Mouse (Mus musculus): ENCODE measurements around the gene Hspa12a. TPM values are rescaled to one million over a fixed set of nuclear protein-coding genes. Genes with fewer than 3 reads are reported as not detected.

Hspa12a gene
- total RNA-seq, 2 experiments from 2014 or later = 37.5 to 46.5 TPM

DNA sequence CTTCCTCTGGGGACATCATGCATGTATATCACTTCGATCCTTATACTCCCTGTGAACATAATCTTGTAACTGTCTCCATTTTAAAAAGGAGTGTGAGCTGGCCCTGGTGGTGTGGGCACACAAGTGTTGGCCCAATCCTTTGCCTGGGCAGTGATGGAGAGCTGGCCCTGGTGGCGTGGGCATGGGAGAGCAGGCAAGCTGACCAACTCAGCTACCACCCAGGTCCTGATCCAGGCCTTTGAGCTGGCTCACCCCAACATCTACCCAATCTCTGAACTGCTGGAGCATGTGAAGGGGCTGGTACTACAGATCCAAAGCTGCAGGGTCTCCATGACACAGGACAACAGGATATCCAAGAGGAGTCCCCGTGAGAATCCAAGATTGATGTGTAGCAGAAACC, 120.2 kb downstream of the Hspa12a start:
- DNase-seq = no peak

DNA sequence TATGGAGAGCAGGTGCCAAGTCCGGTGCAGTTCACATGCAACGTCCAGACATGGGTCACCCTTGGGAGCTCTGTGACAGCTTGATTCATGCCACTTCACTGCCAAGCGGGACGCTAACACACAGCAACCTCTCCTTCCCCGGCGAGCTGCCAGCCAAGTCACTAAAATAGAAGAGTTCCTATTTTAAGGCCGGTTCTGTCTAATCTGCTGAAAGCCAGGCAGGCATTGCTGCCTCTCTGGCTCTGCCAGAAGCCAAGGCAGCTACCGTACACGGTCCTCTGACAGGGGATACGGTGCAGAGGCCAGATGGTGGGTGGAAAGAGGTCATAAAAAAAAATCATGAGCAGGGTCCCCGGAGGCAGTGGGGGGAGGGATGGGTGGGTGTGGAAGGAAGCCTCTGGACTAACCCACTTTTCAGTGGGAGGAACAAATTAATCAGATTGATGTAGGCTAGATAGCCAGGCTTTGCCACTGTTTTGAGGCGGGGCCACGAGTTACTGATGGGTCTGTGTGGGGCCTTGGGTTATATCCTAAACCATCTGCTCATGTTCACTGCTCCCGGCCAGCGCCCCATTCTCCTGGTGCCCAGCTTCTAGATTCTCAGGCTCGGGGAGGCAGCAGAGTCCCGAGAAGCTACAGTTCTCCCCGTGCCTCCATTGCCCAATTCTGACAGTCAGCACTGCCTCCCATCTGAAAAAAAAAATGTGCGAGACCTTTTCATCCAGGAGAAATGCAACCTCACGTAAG, 120.8 kb downstream of the Hspa12a start:
- peak; percentile 90 for DNase-seq

DNA sequence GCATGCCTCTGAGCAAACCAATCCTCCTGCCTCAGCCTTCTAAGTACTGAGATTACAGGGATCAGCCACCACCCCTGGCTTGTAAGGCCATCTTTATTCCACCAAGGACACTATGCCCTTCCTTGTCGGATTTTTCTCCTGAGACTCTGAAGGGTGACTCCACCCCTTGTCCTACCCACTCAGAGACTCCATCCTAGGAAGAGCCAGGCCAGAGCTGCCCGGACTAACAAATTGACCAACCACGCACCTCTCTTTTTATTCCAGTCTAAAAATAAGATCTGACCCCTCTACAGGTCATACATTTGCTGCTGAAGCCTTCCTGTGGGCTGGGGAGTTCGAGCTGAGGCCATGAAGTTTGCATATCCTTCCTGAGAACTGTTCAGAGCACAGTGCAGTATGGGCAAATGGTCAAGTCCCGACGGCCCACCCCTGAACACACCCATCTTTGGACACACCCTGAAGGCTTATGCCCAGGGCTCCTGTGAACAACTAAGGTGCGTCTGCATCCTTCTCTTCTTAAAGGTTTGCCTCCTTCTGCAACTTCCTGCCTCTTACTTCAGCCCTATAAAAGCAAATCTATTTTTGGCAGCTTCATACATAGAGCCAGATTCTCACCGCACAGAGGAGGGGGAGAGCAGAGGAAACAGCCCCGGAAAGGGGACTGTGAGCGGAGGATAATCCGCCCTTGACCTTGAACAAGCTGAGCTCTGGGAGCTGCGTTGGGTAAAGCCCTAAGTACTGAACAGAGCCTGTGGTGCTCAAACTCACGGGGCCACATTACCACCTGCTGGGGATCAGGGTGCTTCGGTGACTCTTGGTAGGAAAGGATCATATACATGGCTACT, 124.7 kb downstream of the Hspa12a start:
- DNase-seq = no peak

DNA sequence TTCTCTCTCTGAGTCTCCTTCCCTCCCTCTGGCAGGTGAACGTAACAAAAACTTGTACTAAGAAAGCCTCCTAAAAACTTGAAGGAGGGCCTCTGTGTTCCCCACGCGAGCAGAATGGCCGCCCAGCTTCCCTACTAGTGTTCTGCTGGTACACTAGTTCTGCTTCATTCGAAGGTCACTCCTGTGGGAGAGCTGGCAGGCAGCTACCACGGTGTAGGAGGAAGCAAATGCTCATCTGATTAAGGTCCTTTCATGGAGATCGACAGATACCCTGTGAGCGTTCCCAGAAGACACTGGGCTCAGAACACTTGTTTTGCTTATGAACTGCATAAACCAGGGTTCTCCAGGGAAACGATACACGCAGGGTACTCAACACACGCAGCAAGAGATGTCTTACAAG, 126.1 kb downstream of the Hspa12a start:
- no peak for DNase-seq

DNA sequence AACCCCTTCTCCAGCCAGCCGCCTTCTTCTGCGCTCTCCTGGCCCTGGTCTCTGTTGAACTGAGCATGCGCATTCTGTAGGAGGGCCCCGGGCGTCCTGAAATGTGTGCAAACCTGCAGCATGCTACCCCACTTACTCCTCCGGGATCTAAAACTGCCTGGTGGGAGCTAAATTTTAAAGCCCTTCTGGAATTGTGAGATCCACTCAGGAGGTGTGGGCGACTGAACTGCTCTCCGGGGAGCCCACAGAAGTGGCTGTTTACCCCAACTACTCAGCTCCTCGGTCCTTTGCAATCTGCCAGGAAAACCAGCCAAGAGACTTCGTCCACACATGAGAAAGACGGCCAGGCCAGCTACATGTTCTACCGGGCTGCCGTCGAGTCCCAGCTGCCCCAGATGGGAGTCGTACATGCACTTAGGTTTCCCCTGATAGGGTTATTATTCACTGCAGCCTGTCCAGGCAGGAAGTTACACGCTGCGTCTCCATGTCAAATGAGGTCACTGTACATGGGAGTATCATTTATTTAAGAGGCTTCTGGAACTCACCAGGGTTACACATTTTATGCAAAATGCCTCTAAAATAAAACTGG, 126.9 kb downstream of the Hspa12a start:
- DNase-seq = peak; percentile 45

DNA sequence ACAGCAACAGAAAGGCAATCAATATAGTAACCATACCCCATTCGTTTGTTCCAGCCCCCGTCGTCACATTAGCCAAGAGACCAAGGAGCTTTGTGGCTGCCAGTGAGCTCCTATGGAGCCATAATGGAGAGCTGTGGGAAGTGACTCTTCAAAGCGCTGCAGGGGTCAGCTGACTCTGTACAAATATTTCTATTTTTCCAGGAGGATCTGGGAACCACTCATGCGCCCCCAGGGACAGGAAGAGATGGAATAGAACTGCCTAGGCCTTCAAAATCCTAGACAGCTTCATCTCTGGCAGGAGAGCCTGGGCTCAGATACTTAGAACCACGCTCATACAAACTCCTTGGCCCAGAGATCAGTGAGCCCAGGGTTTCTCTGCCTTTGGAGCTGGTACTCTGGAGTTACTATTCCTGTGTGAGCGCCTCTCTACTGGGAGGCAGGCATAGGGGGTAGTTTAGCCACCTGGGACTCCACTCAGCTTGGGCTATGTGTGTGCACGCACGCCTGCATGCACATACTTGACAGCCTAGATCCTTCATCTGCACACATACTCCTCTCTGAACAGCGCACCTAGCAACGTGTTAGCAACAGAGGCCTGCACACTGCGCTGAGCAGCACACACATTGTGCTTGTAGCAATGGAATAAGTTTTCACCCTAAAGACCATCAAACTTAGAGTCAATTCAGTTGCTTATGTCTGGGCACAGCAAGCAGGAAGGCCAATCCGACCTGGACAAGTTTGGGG, 128.1 kb downstream of the Hspa12a start:
- DNase-seq = no peak

DNA sequence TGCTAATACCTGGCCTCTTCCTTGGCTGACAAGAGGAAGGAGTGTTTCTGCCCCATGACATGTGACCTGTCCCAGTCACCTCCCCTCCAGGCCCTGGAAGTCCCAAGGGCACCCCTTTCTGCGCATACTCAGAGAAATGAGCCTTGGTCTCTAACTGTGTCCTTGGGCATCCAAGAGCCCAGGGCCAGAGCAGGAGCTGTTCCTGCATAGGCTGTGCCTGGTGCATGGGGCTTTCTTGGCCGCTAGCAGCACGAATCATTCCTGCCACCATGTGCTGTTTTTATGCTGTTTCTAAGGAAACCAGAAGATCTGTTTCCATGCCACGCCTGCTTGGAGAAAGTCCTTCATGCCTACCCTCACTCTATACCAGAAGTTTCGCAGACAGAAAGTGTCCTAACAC, 132.9 kb downstream of the Hspa12a start:
- peak; percentile 77 for DNase-seq

DNA sequence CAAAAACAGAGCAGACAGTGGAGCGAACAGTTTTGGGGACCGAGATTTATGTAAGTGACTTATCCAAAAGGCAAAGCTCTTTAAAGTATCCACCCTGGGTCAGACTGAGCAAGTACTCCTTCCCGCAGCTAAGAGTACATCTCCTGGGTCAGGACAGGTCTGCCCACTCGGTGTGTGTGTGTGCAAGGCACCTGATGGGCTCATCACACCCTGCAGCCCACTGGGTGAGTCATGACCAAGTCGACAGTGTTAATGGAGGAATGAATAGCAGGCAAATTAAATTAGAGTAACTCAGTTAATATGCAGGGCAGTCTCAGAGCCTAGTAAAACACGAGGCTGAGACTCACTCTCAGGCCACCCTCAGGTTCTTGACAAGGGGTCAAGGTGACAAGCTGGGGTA, 134.6 kb downstream of the Hspa12a start:
- no peak for DNase-seq

DNA sequence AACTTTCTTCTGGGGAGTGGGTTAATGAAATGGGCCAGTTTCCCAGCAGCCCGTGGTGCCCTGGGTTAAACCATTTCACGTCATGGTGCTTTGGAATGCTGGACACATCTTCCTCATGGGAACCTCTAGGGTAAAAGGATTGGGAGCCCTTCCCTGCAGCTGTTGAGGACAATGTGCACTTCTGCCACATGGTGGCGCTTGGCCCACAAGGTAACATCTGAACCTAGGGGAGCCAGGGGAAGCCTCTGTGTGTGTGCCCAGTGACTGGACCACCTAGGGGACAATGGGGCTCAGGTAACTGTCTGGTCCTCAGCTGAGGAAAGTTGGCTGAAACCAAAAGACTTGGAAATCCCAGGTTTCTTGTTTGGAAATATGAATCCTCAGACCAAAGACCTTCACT, 137.1 kb downstream of the Hspa12a start:
- DNase-seq = peak; percentile 83

DNA sequence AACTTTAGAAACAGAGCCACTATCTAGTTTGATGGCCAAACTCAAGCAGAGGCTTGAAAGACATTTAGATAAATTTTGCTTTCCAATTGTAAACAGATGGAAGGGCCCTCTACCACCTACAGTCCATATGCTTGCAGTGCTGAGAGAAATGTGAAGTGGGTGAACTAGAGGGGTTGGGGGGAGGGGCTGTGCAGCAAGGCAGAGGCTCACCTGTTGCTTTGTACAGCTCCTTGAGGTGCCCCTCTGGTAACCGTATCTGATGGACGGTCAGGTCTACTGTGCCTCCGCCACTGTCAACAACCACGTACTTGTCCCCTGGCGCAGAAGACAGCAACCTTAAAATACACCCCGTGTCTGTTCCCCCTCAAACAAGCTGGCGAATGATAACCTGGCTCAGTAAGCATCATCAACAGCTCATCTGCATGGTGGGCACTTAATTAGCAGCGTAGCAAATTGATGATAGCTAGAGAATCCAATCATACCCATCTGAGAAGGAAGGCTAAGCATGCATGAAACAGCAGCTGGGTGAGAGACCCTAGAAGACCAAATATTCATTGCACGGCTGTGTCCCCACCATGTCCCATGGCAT, 138.2 kb downstream of the Hspa12a start:
- no peak for DNase-seq

DNA sequence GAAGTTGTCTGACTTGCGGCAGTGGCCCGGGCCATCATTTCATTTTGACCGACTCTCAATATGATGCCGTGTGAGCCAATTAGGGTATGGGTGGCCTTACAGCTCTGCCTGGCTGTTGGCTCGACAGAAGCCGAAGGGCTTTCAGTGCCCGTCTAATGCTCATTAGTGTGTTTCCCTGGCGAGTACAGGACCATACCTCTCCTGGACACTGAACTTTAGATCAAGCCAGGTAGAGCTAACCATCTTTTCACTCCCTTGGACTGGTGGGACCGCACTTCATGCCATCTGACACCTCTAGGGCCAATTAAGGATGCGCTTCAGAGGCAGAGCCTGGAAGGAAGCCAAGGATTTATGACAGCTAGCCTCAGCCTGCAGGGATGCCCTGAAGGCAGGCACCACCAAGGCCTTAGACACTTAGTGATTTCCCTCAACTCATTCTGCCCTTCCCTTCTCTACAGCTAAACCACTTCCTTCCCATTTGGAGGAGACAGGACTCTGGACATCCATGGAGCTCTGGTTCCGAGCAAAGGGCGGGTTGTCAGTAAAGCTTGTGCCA, 148.3 kb downstream of the Hspa12a start:
- DNase-seq = no peak

DNA sequence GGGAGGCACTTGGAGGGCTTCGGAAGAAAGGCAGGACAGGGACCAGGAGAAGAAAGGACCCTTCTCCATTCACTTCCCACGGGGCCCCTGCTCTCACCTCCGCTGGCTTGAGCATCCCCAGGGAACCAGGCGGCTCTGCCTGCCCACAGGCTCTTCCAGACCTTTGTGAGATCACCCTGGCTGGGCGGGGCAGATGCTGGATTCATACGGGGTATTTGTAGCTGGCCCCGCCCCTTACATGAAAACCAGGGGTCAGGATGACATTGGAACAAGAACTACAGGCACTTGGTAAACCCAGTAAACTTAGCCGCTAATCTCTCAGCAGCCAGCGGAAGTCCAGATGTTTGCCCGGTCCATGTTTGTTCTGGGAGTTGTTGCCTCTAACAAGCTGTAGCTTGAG, 149.2 kb downstream of the Hspa12a start, which contains the start of gene 1700019N19Rik:
Gene 1700019N19Rik, minus strand, starts transcription at position 178 of the 400 bp plus-strand sequence.
- DNase-seq = no peak

DNA sequence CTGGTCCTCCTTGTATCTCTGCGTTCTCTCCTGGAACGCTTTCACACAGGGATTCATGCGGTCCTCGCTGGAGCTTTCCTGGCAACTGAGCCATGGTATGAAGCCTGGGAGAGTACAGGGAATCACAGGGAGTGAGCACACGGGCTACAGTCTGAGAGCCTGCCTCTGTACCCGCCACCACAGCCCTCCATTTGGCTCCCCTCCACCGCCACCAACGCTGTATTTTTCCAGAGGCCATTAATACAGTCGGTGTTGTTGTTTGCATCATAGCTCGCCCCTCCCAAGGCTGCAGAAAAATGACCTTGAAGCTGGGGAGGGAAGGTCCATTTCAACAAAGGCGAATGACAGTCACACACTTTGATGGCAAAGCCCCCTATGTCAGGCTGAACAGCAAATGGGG, 154.3 kb downstream of the Hspa12a start:
- peak; percentile 46 for DNase-seq

DNA sequence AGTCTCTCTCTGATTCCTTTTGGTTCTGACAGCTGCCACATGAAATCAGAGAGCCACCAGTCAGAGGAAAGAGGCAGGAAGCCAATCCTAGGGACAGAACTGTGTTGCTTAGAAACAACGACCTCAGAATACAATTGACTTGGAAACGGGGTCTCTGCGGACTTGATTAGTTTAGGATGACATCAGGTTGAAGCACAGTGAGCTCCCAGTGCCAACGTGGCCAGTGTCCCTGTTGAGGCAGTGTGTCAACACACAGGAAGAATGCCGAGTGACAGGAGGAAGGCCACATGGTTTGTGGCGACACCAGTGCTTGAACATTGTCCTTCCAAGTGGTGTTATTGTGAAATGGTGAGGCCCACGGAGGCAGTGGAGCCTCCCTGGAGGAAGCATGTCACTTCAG, 159.5 kb downstream of the Hspa12a start:
- peak; percentile 24 for DNase-seq

DNA sequence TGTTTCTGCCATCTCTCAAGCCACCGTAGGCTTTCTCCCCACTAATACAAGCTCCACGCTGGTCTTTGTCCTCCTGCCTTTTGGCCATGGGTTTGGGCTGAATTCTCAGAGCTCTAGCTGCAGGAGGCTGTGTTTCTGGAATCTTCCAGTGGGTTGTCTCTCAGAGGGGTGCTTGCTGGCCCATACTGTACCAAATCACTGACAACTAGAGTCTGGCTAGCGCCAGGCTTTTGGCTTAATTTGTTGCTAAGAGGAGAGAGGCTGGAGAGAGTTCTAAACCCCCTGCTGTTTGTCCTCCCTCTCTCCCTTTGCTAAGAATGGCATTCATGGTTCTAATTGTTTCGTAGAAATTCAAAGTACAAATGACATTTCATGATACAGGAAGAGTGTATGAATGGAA, 161.9 kb downstream of the Hspa12a start:
- DNase-seq = no peak

DNA sequence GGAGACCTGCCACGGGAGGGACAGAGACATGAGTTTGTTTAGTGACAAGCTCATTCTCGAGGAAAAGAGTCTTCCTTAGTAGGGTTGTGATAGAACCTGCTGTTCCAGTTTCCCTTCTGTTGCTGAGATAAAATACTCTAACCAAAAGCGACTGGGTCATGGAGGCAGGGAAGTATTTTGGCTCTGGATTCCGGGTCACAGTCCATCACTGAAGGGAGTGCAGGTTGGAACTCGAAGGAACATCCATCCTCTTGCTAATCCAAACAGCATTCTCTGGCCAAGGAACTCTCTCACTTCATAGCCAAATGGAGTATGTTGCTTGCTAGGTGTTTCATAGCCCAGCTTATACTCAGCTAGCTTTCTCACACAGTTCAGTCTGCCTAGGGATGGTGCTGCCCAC, 167.0 kb downstream of the Hspa12a start:
- DNase-seq = no peak

DNA sequence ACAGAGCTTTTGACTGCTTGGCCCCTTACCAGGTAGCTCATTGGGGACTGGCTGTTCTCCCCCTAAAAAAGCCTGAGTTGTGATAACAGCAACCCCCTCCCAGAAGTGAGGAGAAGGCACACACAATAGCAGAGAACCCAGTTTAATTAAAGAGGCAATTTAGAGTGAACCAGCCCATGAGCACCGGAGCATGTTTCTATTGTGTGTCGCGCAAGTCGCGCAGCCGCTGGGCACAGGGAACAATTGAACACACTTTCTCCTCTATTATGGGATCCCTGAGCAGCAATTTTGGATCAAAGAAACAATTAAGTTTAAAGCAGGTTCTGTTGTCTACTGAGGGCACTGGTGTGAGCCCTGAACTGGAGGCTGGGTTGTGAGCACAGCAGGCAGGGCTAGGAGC, 176.1 kb downstream of the Hspa12a start:
- no peak for DNase-seq

DNA sequence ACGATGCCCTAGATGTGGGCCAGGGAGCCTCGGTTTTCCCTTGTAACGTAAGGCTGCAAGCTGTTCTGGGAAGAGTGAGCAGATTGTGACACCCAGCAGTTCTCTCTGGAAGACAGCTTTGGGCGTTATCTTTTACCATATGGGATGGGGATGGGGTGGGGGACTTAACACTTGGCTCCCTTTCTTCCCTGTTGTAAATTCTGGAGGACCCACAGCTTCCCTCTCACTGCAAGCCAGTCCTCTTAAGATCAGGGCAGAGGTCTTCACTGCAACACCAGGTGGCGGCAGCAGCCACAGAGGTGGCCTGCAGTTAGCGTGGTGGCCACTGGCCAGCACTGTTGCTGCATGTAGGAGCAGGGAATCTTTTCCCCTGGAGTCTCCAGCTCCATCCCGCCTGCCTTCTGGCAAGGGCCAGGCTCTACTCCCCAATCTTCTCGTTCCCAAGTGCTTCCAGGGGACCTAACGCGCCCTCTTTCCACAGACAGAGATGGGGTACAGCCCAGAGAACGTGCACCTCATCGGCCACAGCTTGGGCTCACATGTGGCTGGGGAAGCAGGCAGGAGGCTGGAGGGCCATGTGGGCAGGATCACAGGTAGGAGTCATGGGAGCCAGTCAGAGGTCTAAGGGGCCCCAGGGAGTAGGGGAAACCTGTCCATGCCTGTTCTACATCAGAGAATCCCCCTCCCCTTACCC, 180.5 kb downstream of the Hspa12a start:
- peak; percentile 79 for DNase-seq

DNA sequence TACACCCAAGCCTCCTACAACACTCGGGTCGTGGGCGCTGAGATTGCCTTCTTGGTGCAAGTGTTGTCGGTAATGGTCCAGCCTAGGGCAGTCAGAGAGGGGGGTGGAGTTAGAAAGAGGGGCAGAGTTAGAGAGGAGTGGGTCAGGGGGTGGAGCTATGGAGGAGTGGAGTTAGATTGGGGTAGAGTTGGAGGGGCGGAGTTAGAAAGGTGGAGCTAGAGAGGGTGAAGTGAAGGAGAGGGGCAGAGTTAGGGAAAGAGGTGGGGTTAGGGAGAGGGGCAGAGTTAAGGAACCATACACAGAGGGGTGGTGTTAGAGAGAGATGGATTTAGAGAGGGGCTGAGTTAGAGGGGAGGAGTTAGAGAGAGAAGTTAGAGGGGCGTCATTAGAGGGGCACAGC, 181.1 kb downstream of the Hspa12a start:
- no peak for DNase-seq

DNA sequence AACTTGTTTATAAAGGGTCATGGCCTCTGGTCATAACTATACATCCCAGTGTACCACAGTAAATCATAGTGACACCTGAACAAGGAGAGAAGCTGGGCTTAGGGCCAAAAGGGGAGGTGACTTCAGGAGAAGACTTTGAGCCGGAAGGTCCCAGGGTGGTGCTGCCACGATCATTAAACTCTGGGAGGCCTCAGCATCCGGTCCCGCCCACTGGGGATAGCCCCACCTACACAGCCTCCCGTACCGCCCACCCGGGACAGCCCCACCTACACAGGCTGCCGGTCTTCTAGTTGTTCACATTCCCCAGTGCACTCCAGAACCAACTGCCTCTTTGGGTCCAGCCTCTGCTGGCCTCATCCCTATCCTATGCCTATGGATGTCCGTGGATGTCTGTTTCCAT, 184.0 kb downstream of the Hspa12a start, which contains the start of gene Pnliprp2:
Gene Pnliprp2, plus strand, starts transcription at position 297 of the 400 bp plus-strand sequence.
- peak; percentile 33 for DNase-seq

DNA sequence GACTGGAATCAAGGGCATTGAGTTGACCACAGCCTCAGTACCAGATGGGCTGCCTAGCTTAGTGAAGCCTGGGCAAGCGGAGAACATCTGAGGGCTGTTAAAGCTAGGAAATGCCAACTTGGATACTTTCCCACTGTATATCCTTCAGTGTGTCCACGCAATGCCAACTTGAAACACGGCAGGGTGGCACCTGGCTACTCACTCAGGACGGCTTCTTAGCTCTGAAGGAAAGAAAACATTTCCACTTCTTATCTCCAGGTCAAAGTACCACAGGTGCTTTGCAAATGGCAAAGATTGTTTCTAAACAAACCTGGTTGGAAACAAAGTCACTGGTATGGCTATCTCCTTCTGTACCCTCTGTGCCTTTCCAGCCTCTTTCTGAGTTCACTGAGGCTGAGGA, 184.6 kb downstream of the Hspa12a start:
- no peak for DNase-seq

Data from adrenal gland, postnatal 10 days (tissue).